Mouse (Mus musculus) lung, postnatal 14 days (tissue): ENCODE results near the gene Ttc24.

Experiments
- DNase-seq: peaks from one replicate; pipeline ENCODE4 v3.0.0; 2021

Ttc24 gene

DNA sequence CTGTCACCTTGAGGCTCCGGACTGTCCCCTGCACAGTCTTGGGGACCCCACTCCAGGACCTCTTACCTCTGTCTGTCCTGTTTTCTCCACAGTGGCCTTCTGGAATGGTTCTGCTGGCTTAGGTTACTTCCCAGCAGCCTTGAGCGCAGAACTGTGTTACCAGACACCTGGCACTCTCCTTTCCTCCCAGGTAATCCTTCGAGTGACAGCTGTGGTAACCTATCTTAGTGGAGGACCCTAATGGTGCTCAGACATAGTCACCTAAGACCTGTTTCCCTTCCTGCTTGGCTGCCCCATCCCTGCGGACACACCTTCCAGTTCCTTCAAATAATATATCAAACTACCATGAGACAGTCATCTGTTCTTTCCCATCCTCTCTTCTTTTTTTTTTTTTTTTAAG lies at the start of gene Ttc24:
TSS of gene Ttc24 (minus strand) at position 101 of the 400 bp plus-strand sequence.
- DNase-seq = no peak

DNA sequence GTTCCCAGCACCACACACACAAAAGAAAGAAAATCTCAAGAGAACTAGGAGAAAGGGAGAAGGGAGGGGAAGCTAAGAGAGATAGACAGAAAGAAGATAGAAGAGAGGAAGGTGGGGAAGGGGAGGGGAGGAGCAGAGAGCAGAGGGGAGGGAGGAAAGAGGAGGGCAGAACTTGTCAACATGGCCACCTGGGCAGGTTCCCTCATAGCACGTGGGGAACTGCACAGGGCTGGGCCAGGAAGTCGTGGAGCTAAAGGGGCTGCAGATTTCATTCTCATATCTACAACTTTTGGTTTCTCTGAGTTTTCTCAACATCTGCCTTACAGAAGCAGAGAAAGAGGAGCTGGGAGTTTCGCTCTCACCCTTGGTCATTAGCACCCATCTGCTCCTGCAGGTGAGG lies 49.5 kb upstream of the Ttc24 start:
- DNase-seq = no peak

DNA sequence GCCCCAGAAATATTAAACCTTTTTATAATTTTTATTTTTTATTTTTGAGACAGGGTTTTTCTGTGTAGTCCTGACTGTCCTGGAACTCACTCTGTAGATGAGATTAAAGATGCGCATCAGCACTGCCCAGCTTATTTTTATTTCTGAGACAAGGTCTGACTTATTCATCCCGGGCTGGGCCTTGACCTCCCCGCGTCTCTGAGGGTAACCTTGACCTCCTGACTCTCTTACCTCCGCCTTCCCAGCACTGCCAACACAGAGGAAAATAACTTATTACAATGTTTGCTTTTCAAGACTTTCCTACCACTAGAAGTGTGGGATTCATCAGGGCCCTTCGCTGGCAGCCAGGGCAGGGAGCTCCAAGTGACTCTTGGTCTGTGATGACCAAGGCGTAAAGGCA lies 48.1 kb upstream of the Ttc24 start:
- no peak for DNase-seq

DNA sequence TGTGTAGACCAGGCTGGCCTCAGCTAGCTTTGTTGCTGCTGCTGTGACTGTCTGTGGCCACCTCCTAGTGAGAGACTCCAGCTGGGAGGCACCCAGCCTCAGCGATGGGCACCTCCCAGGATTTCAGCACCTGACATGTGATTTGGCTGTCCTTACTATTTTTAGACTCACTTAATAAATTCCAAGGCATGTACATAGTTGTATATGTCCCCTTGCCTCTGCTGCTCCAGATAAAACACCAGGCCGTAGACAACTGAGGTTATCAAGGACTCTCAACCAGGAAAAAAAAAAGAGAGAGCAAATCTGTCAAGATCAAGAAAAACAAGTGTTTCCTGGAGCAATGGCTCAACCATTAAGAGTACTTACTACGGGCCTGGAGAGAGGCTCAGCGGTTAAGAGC lies 47.1 kb upstream of the Ttc24 start:
- no peak for DNase-seq

DNA sequence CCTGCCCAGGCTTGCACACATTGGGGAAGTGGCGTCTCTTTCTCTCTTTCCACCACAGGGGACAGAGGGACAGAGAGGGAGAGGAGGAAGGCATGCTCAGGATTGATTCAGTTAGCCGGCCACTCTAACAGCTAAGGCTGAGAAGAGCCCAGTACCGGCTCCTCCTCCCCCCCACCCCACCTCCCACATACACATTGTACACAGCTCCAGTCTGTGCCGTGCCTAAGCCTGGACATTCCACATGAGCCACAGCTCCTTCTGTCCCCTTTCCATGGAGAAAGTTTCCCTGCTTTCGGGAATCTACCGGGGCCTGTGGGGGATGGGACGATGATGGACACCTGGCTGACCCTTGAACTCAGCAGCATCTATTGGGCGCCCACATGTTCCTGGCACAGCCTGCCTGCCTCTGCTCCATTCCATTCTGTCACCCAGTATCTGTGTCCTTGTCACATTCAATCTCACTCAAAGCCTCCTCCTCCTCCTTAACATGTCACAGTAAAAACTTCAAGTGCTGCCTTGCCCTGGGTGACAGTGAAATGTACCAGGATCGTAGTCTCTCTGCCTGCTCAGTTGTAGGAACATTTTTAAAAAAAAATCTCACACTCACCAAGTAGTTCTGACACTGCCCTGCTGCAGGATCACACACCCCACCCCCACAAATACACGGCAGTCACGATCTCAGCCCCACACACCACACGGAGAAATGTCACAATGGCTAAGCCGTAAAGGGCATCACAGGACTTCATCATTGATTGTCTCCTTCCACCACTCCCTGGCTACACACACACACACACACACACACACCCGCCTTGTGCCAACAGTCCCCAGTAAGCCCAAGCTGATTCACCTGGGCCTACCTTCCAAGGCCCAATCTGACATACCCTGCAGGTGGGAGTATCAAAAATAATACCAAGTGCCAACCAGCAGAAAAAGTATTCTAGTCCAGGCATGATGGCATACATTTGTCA lies 43.3 kb upstream of the Ttc24 start:
- DNase-seq = no peak

DNA sequence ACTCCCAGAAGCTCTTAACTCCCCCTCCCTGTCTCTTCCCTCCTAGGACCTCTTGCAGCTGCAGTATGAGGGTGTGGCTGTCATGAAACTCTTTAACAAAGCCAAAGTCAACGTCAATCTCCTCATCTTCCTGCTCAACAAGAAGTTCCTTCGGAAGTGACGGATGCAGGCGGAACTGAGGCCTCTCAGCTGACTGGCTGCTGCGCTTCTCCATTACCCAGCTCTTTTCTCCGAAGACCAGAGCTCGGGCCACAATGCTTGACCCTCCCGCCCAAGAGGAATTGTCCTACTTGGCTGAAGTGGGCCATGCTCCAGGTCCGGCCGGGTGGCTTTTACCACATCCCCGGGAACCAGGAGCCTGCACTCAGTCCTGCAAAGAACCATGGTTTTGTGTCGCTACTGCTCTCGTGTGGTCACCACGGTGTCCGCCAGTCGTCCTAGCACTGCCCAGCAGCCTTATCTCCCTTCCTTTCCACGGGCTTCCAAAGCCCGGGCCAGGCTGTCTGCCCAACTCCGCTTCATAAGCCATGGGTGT lies 42.1 kb upstream of the Ttc24 start:
- peak; percentile 20 for DNase-seq

DNA sequence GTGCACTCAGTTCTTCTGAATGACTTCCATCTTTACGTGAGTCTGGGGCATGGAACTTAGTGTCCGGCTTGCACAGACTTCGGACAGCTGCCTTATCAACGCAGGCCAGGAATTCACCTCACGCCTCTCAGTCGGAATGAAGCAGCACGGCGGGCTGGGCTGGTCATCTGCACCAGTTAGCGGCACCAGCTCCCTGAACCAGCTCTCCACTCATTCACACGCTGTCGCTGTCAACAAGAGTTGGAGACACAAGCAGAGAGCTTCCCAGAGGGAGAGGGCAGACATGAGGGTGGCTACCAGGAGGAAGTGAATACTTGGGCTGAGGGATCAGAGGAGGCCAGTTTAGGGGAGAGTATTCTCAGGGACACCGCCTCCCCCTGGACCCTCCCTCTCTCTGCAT lies 36.3 kb upstream of the Ttc24 start:
- no peak for DNase-seq

DNA sequence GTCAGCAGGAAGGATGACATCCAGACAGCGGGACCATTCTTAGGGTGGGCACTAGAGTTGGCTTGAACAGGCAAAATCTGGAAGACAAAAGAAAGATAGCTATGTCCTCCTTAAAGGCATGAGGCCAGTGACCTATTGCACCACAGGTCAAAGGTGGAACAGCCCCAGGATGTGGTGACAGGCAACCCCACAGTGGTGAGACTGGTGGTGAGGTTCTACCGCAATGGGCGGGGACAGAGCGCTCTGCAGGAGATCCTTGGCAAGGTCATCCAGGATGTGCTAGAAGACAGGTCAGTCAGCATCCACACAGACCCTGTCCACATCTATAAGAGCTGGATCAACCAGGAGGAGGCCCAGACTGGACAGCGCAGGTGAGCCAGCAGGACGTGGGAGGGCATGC lies 31.0 kb upstream of the Ttc24 start:
- DNase-seq = no peak

DNA sequence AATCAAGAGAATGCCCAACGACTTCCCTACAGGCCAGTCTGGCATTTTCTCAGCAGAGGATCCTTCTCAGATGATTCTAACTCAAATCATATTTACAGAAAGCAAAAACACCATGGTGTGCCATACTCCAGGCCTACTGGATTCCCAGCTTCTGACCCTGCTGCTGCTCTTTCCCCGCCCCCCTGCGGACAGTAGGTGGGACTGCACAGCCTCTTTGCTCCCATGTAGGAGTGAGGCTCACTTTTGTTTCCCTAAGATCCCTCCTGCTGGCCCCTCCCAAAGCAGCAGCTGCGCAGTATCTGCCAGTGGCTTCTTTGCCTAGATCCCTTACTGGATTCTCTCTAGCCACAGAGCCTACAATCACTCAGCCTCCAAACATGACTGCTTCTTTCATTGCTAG lies 28.0 kb upstream of the Ttc24 start:
- DNase-seq = no peak

DNA sequence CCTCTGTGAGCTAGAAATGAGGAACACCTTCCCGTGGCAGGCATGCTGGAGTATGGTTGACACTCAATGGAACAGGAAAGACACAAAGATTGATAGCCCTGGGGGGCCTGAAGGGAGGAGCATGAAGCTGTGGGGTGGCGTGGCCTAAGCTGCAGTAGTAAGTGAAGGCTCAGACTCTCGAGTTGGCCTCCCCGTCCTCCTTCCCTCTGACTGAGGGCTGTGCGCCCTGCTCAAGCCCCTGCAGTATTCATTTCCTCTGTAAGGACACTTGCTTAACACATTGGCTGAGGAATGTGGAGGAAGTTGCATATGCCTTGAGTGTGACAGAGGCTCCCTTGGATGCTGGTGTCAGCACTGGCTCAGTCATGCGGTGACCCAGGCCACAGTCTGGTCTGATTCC lies 24.5 kb upstream of the Ttc24 start:
- DNase-seq = no peak

DNA sequence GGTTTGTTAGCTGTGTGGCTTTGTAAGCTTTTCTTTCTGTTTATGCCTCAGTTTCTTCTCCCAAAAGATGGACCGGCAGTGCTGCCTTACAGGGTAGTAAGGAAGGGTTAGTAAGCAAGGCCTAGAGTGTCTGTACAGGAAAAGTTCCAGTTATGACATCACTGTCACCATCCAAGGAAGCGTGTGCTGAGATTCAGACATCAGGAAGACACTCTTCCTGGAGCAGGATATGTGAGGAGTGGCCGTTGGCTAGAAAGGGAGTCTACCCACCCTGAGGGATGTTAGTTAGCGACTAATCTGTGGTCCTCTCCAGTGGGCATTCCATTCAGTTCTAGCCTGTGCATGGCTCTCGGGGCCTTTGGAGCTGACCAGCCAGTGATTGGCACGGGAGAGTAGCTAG lies 24.1 kb upstream of the Ttc24 start:
- DNase-seq = no peak

DNA sequence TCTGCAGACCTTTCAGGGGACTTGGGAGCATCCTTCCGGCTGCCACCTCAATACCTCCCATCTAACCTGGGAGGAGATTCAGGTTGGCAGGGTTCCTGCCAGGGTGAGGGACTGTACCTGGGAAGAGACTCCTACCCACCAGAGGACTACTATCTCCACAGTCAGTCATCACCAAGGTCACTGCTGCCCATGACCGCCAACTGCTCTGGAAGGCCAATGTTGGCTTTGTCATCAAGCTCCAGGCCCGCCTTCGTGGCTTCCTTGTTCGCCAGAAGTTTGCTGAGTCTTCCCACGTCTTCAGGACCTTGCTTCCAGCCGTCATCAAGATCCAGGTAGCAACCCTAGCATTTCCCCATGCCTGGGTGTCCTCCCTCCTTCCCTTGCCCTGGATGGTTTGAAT lies 23.6 kb upstream of the Ttc24 start:
- DNase-seq = no peak

DNA sequence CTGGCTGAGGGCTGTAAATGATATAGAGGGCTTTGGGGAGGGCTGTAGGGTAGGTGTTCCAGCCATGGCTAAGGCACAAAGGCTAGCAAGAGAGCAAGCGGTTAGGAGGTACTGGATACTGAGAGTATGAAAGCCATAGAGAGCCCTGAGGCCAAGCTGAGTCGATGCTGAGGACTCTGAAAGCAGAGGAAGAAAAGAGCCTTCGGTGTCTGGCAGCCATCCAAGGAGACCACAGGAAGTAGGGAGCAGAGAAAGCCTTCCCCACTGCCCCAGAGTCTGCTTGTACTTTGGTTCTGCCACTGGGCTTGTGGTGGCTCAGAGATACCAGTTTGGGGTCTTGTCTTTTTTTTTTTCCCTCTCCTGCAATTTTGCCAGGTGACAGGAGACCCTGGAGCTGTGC lies 22.1 kb upstream of the Ttc24 start:
- no peak for DNase-seq

DNA sequence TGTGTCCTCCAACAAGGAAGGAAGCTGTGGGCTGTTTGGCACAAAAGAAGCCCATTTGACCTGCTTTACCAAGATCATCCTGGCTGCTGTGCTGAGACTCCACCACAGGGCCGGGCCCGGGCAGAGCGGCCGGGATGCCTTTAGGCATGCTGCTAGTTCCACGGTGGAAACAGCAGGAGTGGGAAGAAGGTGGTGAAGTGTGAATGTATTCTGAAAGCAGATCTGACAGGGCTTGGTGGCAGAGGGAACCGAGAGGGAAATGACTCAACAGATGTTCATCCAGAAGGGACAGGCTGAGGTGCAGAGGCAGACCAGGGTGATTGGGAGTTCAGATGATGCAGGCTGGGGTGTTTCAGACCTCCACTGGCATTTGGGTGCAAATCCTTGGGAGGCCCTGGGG lies 19.6 kb upstream of the Ttc24 start:
- DNase-seq = no peak

DNA sequence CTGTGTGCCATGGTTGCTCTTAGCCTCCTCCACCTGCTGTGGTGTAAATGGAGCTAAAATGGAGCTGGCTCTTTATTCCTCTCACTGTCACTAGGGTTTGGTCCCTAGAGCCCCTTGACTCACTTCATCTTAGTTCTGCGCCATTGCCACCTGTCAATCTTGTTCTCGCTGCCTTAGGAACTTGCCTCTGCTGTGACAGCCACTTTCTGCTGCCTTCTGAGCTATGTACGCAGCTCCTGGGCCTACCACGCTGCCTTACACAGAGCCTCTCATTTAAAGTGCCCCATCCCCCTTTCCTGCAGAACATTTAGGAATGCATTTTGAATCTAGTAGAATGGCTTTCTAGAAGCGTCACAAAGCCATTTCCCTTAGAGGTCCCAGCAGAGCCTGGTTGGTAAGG lies 16.0 kb upstream of the Ttc24 start:
- DNase-seq = no peak

DNA sequence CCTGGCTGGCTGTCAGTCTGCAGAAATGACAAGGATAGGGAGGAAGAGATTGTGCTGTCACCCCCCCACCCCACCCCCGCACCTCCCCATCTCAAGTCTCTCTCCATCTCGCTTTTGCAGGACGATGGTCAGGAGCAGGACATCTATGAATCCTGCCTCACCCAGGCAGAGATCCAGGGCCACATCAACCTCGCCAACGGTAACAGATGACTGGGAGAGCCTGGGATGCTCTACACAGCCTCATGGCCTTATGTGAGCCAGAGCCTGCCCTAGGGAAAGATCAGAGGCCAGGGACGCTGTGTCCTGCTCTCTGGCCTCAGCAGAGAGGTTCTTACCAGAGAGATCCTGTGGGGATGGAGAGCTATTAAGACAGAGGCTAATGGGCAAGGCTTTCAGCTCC lies 12.5 kb upstream of the Ttc24 start:
- DNase-seq = no peak

DNA sequence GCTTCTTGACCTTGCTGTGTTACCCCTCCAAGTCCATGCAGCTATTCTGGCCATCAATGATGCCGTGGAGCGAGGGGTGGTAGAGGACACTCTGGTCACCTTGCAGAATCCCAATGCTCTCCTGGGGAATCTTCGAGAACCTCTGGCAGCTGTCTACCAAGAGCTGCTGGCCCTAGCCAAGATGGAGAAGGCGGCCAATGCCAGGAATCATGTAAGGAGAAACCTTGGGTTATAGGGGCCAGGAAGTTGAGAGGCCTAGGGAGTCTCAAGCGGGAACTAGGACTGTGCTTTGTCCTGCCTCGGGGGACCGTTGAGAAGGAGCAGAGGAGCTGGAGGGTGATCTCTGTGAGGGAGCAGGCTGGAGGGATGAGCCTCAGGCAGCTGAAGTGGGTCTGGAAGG lies 12.0 kb upstream of the Ttc24 start:
- no peak for DNase-seq

DNA sequence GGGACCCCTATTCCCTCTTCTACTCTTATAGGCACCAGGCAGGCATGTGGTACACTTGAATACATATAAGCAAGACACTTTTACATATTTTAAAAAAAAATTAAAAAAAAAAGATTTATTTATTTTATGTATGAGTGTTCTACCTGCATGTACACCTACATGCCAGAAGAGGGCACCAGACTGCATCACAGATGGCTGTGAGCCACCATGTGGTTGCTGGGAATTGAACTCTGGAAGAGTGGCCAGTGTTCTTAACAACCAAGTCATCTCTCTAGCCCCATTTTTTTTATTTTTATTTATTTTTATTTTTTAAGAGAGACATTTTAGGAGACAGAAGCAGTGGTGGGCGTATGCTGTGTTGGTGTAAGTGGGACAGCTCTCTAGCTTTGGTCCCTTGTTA lies 9.6 kb upstream of the Ttc24 start:
- peak; percentile 44 for DNase-seq

DNA sequence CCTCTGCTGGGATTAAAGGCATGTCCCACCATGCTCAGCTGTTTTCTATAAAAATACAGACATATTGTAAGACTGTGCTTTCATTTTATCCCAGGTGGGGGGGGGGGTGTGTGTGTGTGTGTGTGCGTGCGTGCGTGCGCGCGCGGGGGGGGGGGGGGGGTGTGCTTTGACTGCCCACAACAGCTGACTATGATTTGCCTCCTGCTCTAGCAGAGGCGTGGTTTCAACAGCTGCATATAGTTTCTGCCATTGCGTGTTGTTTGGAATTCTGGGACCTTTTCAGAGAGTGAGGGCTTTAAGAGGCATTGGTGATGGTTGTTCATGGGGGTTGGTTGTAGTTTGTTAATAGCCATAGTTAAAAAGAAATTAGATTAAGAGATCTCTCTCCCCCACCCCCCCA lies 7.4 kb upstream of the Ttc24 start:
- no peak for DNase-seq

DNA sequence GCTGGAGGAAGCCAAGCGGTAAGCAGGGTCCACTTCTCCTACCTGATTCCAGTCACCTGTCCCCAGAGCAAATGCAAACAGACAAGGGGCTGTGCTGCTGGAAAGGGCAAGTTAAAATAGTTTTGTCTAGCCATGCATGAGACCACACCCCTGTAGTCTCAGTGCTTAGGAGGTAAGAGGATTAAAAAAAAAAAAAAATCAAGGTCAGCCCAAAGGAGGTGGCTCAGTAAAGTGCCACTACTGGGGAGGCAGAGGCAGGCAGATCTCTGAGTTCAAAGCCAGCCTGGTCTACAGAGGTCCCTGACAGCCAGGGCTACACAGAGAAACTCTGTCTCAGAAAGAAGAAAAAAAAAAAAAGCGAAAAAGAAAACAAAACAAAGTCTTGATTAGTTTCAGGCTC lies 5.9 kb upstream of the Ttc24 start:
- no peak for DNase-seq

DNA sequence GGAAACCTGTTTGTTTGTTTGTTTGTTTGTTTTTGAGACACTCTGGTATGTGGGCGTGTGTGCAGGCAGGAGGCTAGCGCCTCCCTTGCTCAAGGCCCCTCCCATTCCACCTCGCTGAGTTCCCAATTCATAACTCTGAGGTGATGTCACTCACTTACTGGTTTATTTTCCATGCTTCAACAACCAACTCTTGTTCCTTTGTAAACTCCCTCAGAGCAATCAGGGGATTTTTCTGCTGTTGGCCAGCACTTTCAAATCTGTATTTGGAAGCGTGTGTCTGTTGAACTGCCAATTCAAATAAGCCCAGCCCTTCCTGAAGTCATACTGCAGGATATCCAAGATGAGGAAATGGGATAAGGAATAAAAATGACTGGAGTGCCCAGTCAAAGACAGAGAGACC lies 4.6 kb upstream of the Ttc24 start:
- DNase-seq = peak; percentile 15

DNA sequence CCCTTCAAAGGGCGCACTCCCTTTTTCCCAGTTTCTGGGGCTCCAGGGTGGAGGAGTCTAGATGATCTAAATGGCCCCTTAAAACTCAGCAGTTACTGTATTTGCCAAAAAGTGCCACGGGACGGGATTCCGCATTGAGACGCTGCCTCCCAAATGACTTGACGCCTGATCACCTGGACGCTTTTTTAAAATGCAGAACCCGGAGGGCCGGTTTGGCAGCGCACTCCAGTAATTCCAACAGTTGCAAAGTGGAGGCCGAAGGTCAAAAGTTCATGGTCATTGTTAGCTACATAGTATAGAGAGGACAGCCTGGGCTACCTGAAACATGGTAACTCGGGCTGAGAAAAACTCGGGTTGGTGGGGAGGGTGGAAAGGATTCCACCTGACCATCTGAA lies 4.1 kb upstream of the Ttc24 start:
- no peak for DNase-seq

DNA sequence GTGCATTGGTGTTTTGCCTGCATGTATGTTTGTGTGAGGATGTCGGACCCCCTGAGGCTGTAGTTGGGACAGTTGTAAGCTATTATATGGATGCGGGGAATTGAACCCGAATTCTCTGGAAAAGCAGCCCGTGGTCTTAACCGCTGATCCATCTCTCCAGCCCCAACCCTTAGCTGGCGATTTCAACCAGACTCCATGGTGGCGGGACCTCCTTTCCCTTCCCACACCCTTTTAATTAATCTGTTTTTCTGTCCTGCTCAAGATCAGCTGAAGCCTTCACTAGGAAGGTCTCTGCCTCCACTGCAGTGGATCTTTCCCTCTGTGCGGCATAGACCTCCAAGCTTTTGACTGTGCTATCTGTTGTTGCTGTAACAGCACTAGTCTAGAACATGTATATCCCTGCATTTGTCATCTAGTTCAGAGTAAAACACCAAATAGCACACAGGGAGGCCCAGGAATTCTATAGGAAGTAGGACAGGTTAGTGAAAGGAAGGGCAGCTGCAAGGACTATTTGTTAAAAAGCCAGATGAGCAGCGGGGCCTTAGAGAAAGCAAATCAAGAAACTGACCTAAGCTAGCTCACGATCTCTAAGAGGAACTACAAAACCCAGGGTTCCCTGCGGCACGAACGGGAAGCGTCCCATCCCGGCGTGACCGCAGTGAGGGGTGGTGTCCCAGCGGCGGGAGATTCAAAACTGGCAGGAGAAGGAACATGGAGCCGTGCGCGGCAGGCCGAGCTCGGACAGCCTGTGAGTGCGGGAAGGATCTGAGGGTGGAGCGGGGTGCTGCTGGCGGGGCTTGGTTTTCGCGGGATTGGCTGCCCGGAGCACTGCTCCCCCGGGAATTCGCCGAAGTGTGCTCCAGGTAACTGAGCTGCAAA lies 3.5 kb upstream of the Ttc24 start, which contains the start of gene Iqgap3:
TSS of gene Iqgap3 (plus strand) at position 627 of the 879 bp plus-strand sequence.
- DNase-seq = peak; percentile 92

DNA sequence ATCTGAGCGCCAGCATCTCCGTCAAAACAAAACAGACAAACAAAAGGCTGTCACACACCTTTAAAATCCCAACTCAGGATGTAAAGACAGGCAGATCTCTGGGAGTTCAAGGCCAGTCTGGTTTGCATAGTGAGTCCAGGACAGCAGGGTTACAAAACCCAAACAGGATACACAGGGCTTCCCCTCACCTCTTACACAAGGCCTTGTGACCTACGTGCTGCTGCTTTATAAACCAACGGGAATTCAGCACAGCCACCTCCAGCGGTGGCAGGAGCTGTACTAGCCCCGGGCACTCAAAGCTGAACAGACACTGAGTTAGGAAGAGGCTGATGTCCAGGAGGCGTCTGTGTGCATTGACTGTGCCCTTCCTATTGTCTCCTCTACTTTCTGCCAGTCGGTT lies 663 bp downstream of the Ttc24 start:
- DNase-seq = no peak
